Mouse (Mus musculus) bone marrow macrophage, adult 2 months (primary cell): ENCODE measurements around the gene 9930104L06Rik.

ENCODE experiments used
- CTCF ChIP-seq: IDR thresholded peaks from 2 replicates; pipeline ENCODE4 v1.5.1; 2012; ENCODE audit warnings: low read depth, mild to moderate bottlenecking, low read length, moderate library complexity
- POLR2A ChIP-seq: IDR thresholded peaks from 2 replicates; pipeline ENCODE4 v1.6.1; 2012; ENCODE audit warnings: mild to moderate bottlenecking, low read depth, low read length, borderline replicate concordance

- TF ChIP-seq CTCF (no peak), POLR2A (no peak)
These were observed 46.9 kb upstream of the 9930104L06Rik start for GRCm38 (mm10) chr4:124889935-124890334.
